ENCODE assay signal across 16 mouse cellular contexts in the genomic region with DNA sequence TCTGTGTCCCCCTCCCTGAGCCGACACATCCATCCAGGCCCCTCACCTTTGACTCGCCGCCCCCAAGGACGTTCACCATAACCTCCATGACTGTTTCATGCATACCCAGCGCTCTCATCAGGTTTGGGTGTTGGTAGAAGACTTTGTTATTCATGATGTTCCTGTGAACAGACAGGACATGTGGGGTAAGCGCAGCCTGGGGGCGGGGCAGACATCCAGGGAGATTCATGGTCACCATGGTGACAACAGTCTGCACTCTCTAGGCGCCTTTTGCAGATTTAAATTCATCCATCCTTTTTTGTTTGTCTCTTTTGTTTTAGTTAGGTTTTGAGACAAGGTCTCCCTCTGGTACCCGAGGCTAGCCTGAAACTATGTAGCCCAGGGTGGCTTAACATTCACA. TPM values are rescaled to one million over a fixed set of nuclear protein-coding genes. Genes with fewer than 3 reads are reported as not detected.
A peak's percentile ranks its signal among the peaks of the same experiment; 100 is the strongest.
DNase-seq lines count a peak whose midpoint lies in the region; ATAC-seq lines count a peak whose summit lies in the region.
"Had no signal": no experiment of that assay in that cellular context is flagged by ENCODE, and none has a peak within 500 bp of the region (broad histone marks: within the 10 kb centered on the region; RNA-seq: fewer than 3 reads in every experiment).

No protein-coding gene starts in this region.

- peak; percentile 53 for DNase-seq in ES-CJ7 (ENCODE audit: low read depth, low spot score)
- DNase-seq in brain, adult 2 months (ENCODE audit: low read depth, low spot score): peak; percentile 60
- DNase-seq in layer of hippocampus, postnatal 10 days (ENCODE audit: low spot score in 2 of 2): peak; percentile 44 to 62
- peak; percentile 58 for DNase-seq in right cerebral cortex, postnatal 14 days
- DNase-seq in heart, adult 18-20 months: no peak
- DNase-seq in urinary bladder, postnatal 10 days (ENCODE audit: low spot score): no peak
- DNase-seq: adrenal gland, adult 2 months; cerebellum, adult 2 months; gastrocnemius, postnatal 10 days; heart, adult 2 months; kidney, adult 8-10 months had no signal

- ATAC-seq in activated CD4-positive, CD25-positive, alpha-beta regulatory T cell, adult 4 months: no peak
- ATAC-seq: forebrain, embryonic 16.5 days; inflammation-experienced regulatory T-cells, adult 6 months; lung, postnatal 0 days; midbrain, embryonic 16.5 days had no signal

RNA-seq across cellular contexts. Expression of gene Ryr1, which starts 48.0 kb away (rescaled TPM):
- 10 to 100 TPM; 12.6 to 13.7 TPM for total RNA-seq in layer of hippocampus, postnatal 10 days (2021)
- total RNA-seq in heart, adult 18-20 months (2021): under 1 TPM; 0.07 to 0.13 TPM
- under 1 TPM; 0.03 to 0.05 TPM for polyA plus RNA-seq in activated CD4-positive, CD25-positive, alpha-beta regulatory T cell, adult 4 months (2017; shearing (Covaris generic))
- polyA plus RNA-seq: adrenal gland, adult 2 months had no signal

RNA-seq across cellular contexts. Expression of gene Rasgrp4, which starts 57.7 kb away (rescaled TPM):
- 1 to 10 TPM; 2.2 to 3.6 TPM for total RNA-seq in layer of hippocampus, postnatal 10 days (2021)
- 1 to 10 TPM in 1 of 2 experiments, under 1 TPM in 1; 0.92 to 1.1 TPM for total RNA-seq in heart, adult 18-20 months (2021)
- polyA plus RNA-seq in activated CD4-positive, CD25-positive, alpha-beta regulatory T cell, adult 4 months (2017; shearing (Covaris generic)): 1 to 10 TPM in 1 of 2 experiments, under 1 TPM in 1; 0.95 to 1.1 TPM

Comparison
In these comparisons a context has a peak if more than half of its experiments do, and no peak if none do; other contexts are left out.
1. DNase-seq: peak in ES-CJ7 (single experiment), brain, adult 2 months (single experiment), layer of hippocampus, postnatal 10 days (2 of 2) and right cerebral cortex, postnatal 14 days (single experiment); none in heart, adult 18-20 months (0 of 2) and urinary bladder, postnatal 10 days (single experiment).
2. RNA of gene Ryr1, which starts 48.0 kb away (total RNA-seq): 12.6 to 13.7 TPM in layer of hippocampus, postnatal 10 days; 0.07 to 0.13 TPM in heart, adult 18-20 months; every median in the first group is over 10 times any median in the second.